Mouse (Mus musculus): ENCODE results near the gene Pfkfb3. TPM values are rescaled to one million over a fixed set of nuclear protein-coding genes. Genes with fewer than 3 reads are reported as not detected.

Gene Pfkfb3
- polyA plus RNA-seq (2017; shearing (Covaris generic)), result 10 to 100 TPM; 14.1 to 16.5 TPM

GRCm38 (mm10) chr2:11553471-11554400 is at the start of gene Pfkfb3:
Gene Pfkfb3, minus strand, starts transcription at chr2:11554077.

Other genes with a start within 250 kb of the Pfkfb3 start
- 100 to 1,000 TPM; 130 to 143 TPM for gene Rbm17, start 50.1 kb upstream of the Pfkfb3 start, polyA plus RNA-seq (2017; shearing (Covaris generic))
- not detected for gene Gm17490, start 72.2 kb upstream of the Pfkfb3 start, polyA plus RNA-seq (2017; shearing (Covaris generic))
- gene Il2ra, start 88.7 kb upstream of the Pfkfb3 start, polyA plus RNA-seq (2017; shearing (Covaris generic)), result 100 to 1,000 TPM in 1 of 2 experiments, 10 to 100 TPM in 1; 62.7 to 284 TPM
- gene Il15ra, start 151.2 kb upstream of the Pfkfb3 start, polyA plus RNA-seq (2017; shearing (Covaris generic)), result 10 to 100 TPM; 33.2 to 36.3 TPM
- gene Fbh1, start 223.5 kb upstream of the Pfkfb3 start, polyA plus RNA-seq (2017; shearing (Covaris generic)), result 10 to 100 TPM; 77.1 to 84.8 TPM
- gene Ankrd16, start 223.8 kb upstream of the Pfkfb3 start, polyA plus RNA-seq (2017; shearing (Covaris generic)), result 10 to 100 TPM; 71.6 to 77.9 TPM